Mouse (Mus musculus) megakaryocyte, embryonic 14.5 days (primary cell): ENCODE measurements around the gene Hp1bp3.

Experiments used
- FLI1 ChIP-seq: IDR thresholded peaks from 2 replicates; pipeline ENCODE4 v1.6.1; 2012; ENCODE audit warnings: low read length, inconsistent platforms, mixed read lengths
- GATA1 ChIP-seq: IDR thresholded peaks from 3 replicates; pipeline ENCODE4 v1.6.1; 2012; ENCODE audit warnings: mixed read lengths, low read length, inconsistent platforms, borderline replicate concordance

DNA sequence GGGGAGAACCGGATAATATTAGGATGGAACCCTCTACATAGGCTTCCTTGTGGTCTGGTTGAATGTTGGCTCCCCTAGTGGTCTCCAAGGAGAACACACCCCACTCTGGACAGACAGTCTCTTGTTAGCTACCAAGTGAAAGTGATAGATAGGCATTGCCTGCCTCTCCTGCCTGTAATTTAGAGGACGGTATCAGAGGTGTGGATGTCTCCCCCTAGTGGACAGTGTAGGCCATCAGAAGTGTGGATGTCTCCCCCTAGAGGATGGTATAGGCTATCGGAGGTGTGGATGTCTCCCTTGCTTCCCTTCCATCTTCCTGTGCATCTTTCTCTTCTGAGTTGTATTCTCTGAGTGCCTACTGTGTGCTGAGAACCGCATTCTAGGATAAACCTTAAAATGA lies 66.7 kb downstream of the Hp1bp3 start:
- TF ChIP-seq GATA1: no peak
- no peak for TF ChIP-seq FLI1
